Mouse (Mus musculus) neural tube, embryonic 11.5 days (tissue): ENCODE results near the gene Mpp3. TPM values are rescaled to one million over a fixed set of nuclear protein-coding genes. Genes with fewer than 3 reads are reported as not detected.

Experiments used
- polyA plus RNA-seq: library from polyadenylated mRNA; unstranded; fragments of >200 nt; fragmentation: Nextera tagmentation; extraction: Ambion mirVana; gene quantifications from 2 replicates; pipeline ENCODE4 v1.2.1, GENCODE M21; 2014

The Mpp3 gene
- polyA plus RNA-seq, 1 experiment from 2014 or later = 35.1 TPM

Other genes with a start within 250 kb of the Mpp3 start
- 8.4 and 9.4 TPM in 2 replicates for gene Etv4, start 243.1 kb downstream of the Mpp3 start, polyA plus RNA-seq
- 19.9 and 23.9 TPM in 2 replicates for gene Meox1, start 134.1 kb downstream of the Mpp3 start, polyA plus RNA-seq
- not detected in 2 replicates for gene Sost, start 61.4 kb downstream of the Mpp3 start, polyA plus RNA-seq
- gene Cfap97d1, start 44.2 kb downstream of the Mpp3 start, polyA plus RNA-seq = not detected in 2 replicates
- gene Dusp3, start 41.4 kb downstream of the Mpp3 start, polyA plus RNA-seq = 14.0 and 15.3 TPM in 2 replicates
- 0.12 and 0.26 TPM in 2 replicates for gene Cd300lg, start 13.0 kb upstream of the Mpp3 start, polyA plus RNA-seq
- gene Mpp2, start 60.1 kb upstream of the Mpp3 start, polyA plus RNA-seq = 15.8 and 16.2 TPM in 2 replicates
- not detected in 2 replicates for gene Ppy, start 72.9 kb upstream of the Mpp3 start, polyA plus RNA-seq
- 1.0 TPM in 1 of 2 replicates, not detected in the other for gene Pyy, start 79.4 kb upstream of the Mpp3 start, polyA plus RNA-seq
- not detected in 2 replicates for gene Nags, start 117.1 kb upstream of the Mpp3 start, polyA plus RNA-seq
- gene Tmem101, start 127.9 kb upstream of the Mpp3 start, polyA plus RNA-seq = 34.2 and 34.9 TPM in 2 replicates
- 74.2 and 81.9 TPM in 2 replicates for gene Lsm12, start 156.8 kb upstream of the Mpp3 start, polyA plus RNA-seq
- 30.0 and 35.3 TPM in 2 replicates for gene G6pc3, start 161.2 kb upstream of the Mpp3 start, polyA plus RNA-seq
- 41.1 and 42.7 TPM in 2 replicates for gene Hdac5, start 201.7 kb upstream of the Mpp3 start, polyA plus RNA-seq
- gene BC030867, start 220.4 kb upstream of the Mpp3 start, polyA plus RNA-seq = 17.9 and 18.6 TPM in 2 replicates
- not detected in 2 replicates for gene Asb16, start 240.3 kb upstream of the Mpp3 start, polyA plus RNA-seq